Mouse (Mus musculus) MEL (cell line): Measurements from ENCODE around the gene Ski. TPM values are rescaled to one million over a fixed set of nuclear protein-coding genes. Genes with fewer than 3 reads are reported as not detected.

Source experiments
- DNase-seq: peaks from one replicate; pipeline ENCODE4 v3.0.0; 2011; ENCODE audit warnings: low read depth, low spot score
- H3K27ac ChIP-seq: 2 replicates; pipeline ENCODE4 v1.5.1; 2012; ENCODE audit warnings: low read depth, mild to moderate bottlenecking, control low read depth, low read length, moderate library complexity; ENCODE audit not compliant: control insufficient read depth
- H3K27me3 ChIP-seq, 2 experiments: fragments of 150-350 bp in 1 of 2; sonication (generic) in 1 of 2; 2 replicates each; pipeline ENCODE4 v1.6.1; 2012; ENCODE audit warnings: low read length in 2 of 2, mild to moderate bottlenecking in 2 of 2, improper control_type of control experiment in 1 of 2, moderate library complexity in 1 of 2; ENCODE audit not compliant: insufficient read depth in 2 of 2, control insufficient read depth in 1 of 2
- H3K36me3 ChIP-seq, 2 experiments: 2 replicates each; pipeline ENCODE4 v1.6.1; 2012 to 2014; ENCODE audit warnings: low read length in 2 of 2, improper control_type of control experiment in 1 of 2, inconsistent platforms in 1 of 2, mild to moderate bottlenecking in 1 of 2; ENCODE audit not compliant: insufficient read depth in 2 of 2, control insufficient read depth in 1 of 2
- H3K4me1 ChIP-seq, 2 experiments: fragments of 150-350 bp in 1 of 2; sonication (generic) in 1 of 2; 2 replicates each; pipeline ENCODE4 v1.6.1; 2012; ENCODE audit warnings: low read length in 2 of 2, improper control_type of control experiment in 1 of 2, mild to moderate bottlenecking in 1 of 2; ENCODE audit not compliant: insufficient read depth in 2 of 2, control insufficient read depth in 1 of 2
- H3K4me3 ChIP-seq, 2 experiments: fragments of 150-350 bp in 1 of 2; sonication (generic) in 1 of 2; 2 replicates each; pipeline ENCODE4 v1.5.1; 2012; ENCODE audit warnings: low read depth in 2 of 2, low read length in 2 of 2, mild to moderate bottlenecking in 2 of 2, moderate library complexity in 2 of 2, control low read depth in 1 of 2, improper control_type of control experiment in 1 of 2; ENCODE audit not compliant: control insufficient read depth in 1 of 2, insufficient read depth in 1 of 2
- H3K79me2 ChIP-seq: 2 replicates; pipeline ENCODE4 v1.6.1; 2012; ENCODE audit warnings: mild to moderate bottlenecking, low read length, moderate library complexity; ENCODE audit not compliant: control insufficient read depth, poor library complexity, insufficient read depth
- H3K9ac ChIP-seq: 2 replicates; pipeline ENCODE4 v1.6.1; 2012; ENCODE audit warnings: low read depth, mild to moderate bottlenecking, control low read depth, low read length, moderate library complexity; ENCODE audit not compliant: control insufficient read depth, poor library complexity, severe bottlenecking
- H3K9me3 ChIP-seq: fragments of 150-350 bp; sonication (generic); replicated peaks from 2 replicates; pipeline ENCODE4 v1.6.1; 2012; ENCODE audit warnings: mild to moderate bottlenecking, low read length, improper control_type of control experiment, moderate library complexity; ENCODE audit not compliant: insufficient read depth
- CHD2 ChIP-seq: IDR thresholded peaks from 2 replicates; pipeline ENCODE4 v1.6.1; 2011; ENCODE audit warnings: low read length, improper control_type of control experiment
- E2F4 ChIP-seq: IDR thresholded peaks from 2 replicates; pipeline ENCODE4 v1.6.1; 2011; ENCODE audit warnings: low read depth, low read length, improper control_type of control experiment, borderline replicate concordance
- EP300 ChIP-seq, 2 experiments: IDR thresholded peaks; 2 replicates each; pipeline ENCODE4 v1.6.1; 2011; ENCODE audit warnings: improper control_type of control experiment in 2 of 2, low read length in 2 of 2, low read depth in 1 of 2, mild to moderate bottlenecking in 1 of 2
- GATA1 ChIP-seq: IDR thresholded peaks from 2 replicates; pipeline ENCODE4 v1.6.1; 2011; ENCODE audit warnings: low read depth, low read length, improper control_type of control experiment
- JUND ChIP-seq: IDR thresholded peaks from 2 replicates; pipeline ENCODE4 v1.6.1; 2011; ENCODE audit warnings: low read depth, mild to moderate bottlenecking, improper control_type of control experiment, low read length
- MAFK ChIP-seq: IDR thresholded peaks from 2 replicates; pipeline ENCODE4 v1.6.1; 2011; ENCODE audit warnings: low read depth, mild to moderate bottlenecking, low read length, improper control_type of control experiment, borderline replicate concordance
- MAX ChIP-seq: IDR thresholded peaks from 2 replicates; pipeline ENCODE4 v1.6.1; 2011; ENCODE audit warnings: low read length, improper control_type of control experiment
- MYB ChIP-seq: IDR thresholded peaks from 2 replicates; pipeline ENCODE4 v1.6.1; 2011; ENCODE audit warnings: mild to moderate bottlenecking, low read depth, low read length, improper control_type of control experiment
- MYC ChIP-seq: IDR thresholded peaks from 2 replicates; pipeline ENCODE4 v1.6.1; 2011; ENCODE audit warnings: low read depth, mild to moderate bottlenecking, low read length, improper control_type of control experiment, moderate library complexity
- NELFE ChIP-seq: IDR thresholded peaks from 2 replicates; pipeline ENCODE4 v1.6.1; 2011; ENCODE audit warnings: low read depth, low read length, improper control_type of control experiment
- NRF1 ChIP-seq: IDR thresholded peaks from 2 replicates; pipeline ENCODE4 v1.6.1; 2014; ENCODE audit warnings: low read depth, mild to moderate bottlenecking, inconsistent platforms, low read length, improper control_type of control experiment, moderate library complexity; ENCODE audit not compliant: poor library complexity, insufficient read depth, severe bottlenecking
- POLR2A ChIP-seq, 2 experiments: IDR thresholded peaks; 2 replicates each; pipeline ENCODE4 v1.6.1; 2011 to 2012; ENCODE audit warnings: low read length in 2 of 2, mild to moderate bottlenecking in 2 of 2, control low read depth in 1 of 2, improper control_type of control experiment in 1 of 2, low read depth in 1 of 2, moderate library complexity in 1 of 2; ENCODE audit not compliant: control insufficient read depth in 1 of 2, insufficient read depth in 1 of 2, poor library complexity in 1 of 2
- SIN3A ChIP-seq: IDR thresholded peaks from 2 replicates; pipeline ENCODE4 v1.6.1; 2012; ENCODE audit warnings: low read length, improper control_type of control experiment, inconsistent platforms
- TBP ChIP-seq: IDR thresholded peaks from 2 replicates; pipeline ENCODE4 v1.8.0; 2011; ENCODE audit warnings: low read depth, low read length, improper control_type of control experiment
- TCF12 ChIP-seq: IDR thresholded peaks from 2 replicates; pipeline ENCODE4 v1.6.1; 2014; ENCODE audit warnings: low read depth, mild to moderate bottlenecking, inconsistent platforms, low read length, improper control_type of control experiment, moderate library complexity
- UBTF ChIP-seq: IDR thresholded peaks from 2 replicates; pipeline ENCODE4 v1.6.1; 2012; ENCODE audit warnings: low read depth, mild to moderate bottlenecking, inconsistent platforms, low read length, improper control_type of control experiment, moderate library complexity, borderline replicate concordance; ENCODE audit not compliant: insufficient read depth
- USF1 ChIP-seq: IDR thresholded peaks from 2 replicates; pipeline ENCODE4 v1.6.1; 2014; ENCODE audit warnings: low read depth, mild to moderate bottlenecking, inconsistent platforms, low read length, improper control_type of control experiment, moderate library complexity
- USF2 ChIP-seq, 2 experiments: IDR thresholded peaks; 2 replicates each; pipeline ENCODE4 v1.6.1; 2011 to 2012; ENCODE audit warnings: improper control_type of control experiment in 2 of 2, low read length in 2 of 2, borderline replicate concordance in 1 of 2, inconsistent platforms in 1 of 2, low read depth in 1 of 2, mild to moderate bottlenecking in 1 of 2; ENCODE audit not compliant: insufficient read depth in 1 of 2
- ZKSCAN1 ChIP-seq: IDR thresholded peaks from 2 replicates; pipeline ENCODE4 v1.6.1; 2012; ENCODE audit warnings: low read depth, mild to moderate bottlenecking, inconsistent platforms, low read length, improper control_type of control experiment, moderate library complexity
- ZMIZ1 ChIP-seq: IDR thresholded peaks from 2 replicates; pipeline ENCODE4 v1.6.1; 2012; ENCODE audit warnings: low read depth, mild to moderate bottlenecking, inconsistent platforms, low read length, improper control_type of control experiment, moderate library complexity
- ZNF384 ChIP-seq: IDR thresholded peaks from 2 replicates; pipeline ENCODE4 v1.6.1; 2012; ENCODE audit warnings: low read depth, mild to moderate bottlenecking, inconsistent platforms, low read length, improper control_type of control experiment
- polyA plus RNA-seq, 2 experiments: library from polyadenylated mRNA; stranded (reverse) in 1 of 2; unstranded in 1 of 2; fragments of >175 nt in 1 of 2; fragments of >200 nt in 1 of 2; gene quantifications; 2 replicates each; pipeline versions ENCODE4 v1.2.1 to v1.2.4; 2012; ENCODE audit warnings: low replicate concordance in 2 of 2, low read depth in 1 of 2; ENCODE audit not compliant: insufficient read length in 2 of 2, insufficient read depth in 1 of 2, missing spikeins in 1 of 2
- total RNA-seq: library from RNA; depleted of rRNA; stranded (reverse); fragments of 300-350 nt; gene quantifications from 2 replicates; pipeline ENCODE4 v1.2.3, GENCODE M21; 2012

Ski gene
- total and polyA plus RNA-seq, 3 experiments = 6.9 to 16.1 TPM; not detected in 1

DNA sequence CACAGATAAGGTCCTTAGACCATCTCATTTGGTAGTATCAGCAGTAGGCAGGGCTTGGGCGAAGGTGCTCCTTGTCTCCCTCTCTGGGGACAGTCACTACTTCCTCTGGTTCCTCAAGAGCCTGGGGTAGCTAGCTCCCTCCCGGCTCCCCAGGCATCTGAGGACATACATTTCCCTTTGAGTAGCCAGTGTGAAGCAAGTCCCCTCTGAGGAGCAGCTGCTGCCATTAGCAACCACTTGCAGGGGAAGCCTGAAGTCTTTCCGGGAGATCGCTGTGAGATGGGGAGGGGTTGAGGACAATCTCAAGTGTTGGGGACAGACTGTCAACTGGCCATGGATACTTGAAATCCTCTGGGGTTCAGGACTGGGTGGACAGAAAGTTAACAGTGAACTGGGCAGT lies 70.5 kb downstream of the Ski start:
- Histone ChIP-seq H3K36me3 (peaks cover 0 to 5% of the 10 kb centered on the region in 2 experiments; a peak in 2 of 4 replicates), H3K9me3 (no peaks in the 10 kb centered on the region), H3K9ac (no peak overlapping the region), H3K27ac (no peak overlapping the region), H3K4me1 (peaks cover 13 to 24% of the 10 kb centered on the region in 2 experiments), H3K27me3 (no peaks in the 10 kb centered on the region), H3K79me2 (peaks cover 5% of the 10 kb centered on the region; the same call in 1 of the 2 replicates), H3K4me3 (no peak overlapping the region)
- peak; percentile 37 for DNase-seq
- no peak for TF ChIP-seq USF1
- TF ChIP-seq EP300 (IDR thresholded peaks at IDR 0.05; ENCODE audit: low read depth in 1 of 2, low read length in 2 of 2) = no peak
- TF ChIP-seq ZKSCAN1 = no peak
- no peak for TF ChIP-seq MYB
- no peak for TF ChIP-seq NRF1
- TF ChIP-seq GATA1 = no peak
- no peak for TF ChIP-seq SIN3A
- no peak for TF ChIP-seq TCF12
- TF ChIP-seq CHD2 = no peak
- no peak for TF ChIP-seq NELFE
- TF ChIP-seq USF2 (IDR thresholded peaks at IDR 0.05; ENCODE audit: borderline replicate concordance in 1 of 2, insufficient read depth in 1 of 2, low read depth in 1 of 2, low read length in 2 of 2) = no peak
- TF ChIP-seq POLR2A (IDR thresholded peaks at IDR 0.05; ENCODE audit: control insufficient read depth in 1 of 2, insufficient read depth in 1 of 2, low read depth in 1 of 2, low read length in 2 of 2, poor library complexity in 1 of 2) = no peak
- TF ChIP-seq MYC = no peak

DNA sequence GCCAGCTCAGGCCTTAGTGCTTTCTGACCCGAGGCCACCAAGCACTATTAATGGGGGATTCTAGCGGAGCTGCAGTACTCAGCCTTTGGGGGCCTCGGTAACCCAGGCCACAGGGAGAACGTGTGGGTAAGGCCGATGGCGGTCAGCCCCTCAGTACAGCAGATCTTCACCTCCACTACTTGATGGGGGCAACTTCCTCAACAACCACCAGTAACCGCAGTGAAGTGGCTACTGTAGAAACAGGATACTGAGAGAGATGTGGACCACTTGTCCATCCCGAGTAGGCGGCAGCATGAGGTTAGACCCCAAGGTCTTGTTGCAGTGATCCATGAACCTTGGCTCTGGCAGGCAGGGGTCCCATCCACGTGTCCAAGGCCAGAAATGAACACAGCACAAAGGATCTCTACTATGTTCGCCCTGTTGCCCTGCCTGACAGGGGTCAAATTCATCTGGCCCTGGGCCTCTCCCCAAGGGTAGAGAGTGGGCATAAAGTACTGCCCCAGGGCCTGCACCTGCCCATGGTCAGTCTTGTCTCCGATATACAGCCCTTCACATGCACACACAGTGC lies 71.1 kb downstream of the Ski start:
- H3K4me3 ChIP-seq = peak overlapping the region; percentile 59 to 72
- peak; percentile 31 for DNase-seq
- H3K27me3 ChIP-seq = no peaks in the 10 kb centered on the region
- peaks cover 5% of the 10 kb centered on the region; the same call in 1 of the 2 replicates for H3K79me2 ChIP-seq
- H3K9ac ChIP-seq = peak overlapping the region; percentile 83
- TF ChIP-seq MYB = no peak
- no peak for TF ChIP-seq ZNF384
- TF ChIP-seq MAX = no peak
- no peak for TF ChIP-seq ZMIZ1
- TF ChIP-seq USF2 (IDR thresholded peaks at IDR 0.05; ENCODE audit: borderline replicate concordance in 1 of 2, insufficient read depth in 1 of 2, low read depth in 1 of 2, low read length in 2 of 2) = no peak
- TF ChIP-seq E2F4 = no peak
- TF ChIP-seq MAFK = no peak
- no peak for TF ChIP-seq JUND
- TF ChIP-seq TCF12 = no peak
- TF ChIP-seq USF1 = no peak
- no peak for TF ChIP-seq MYC
- TF ChIP-seq TBP = no peak
- no peak for TF ChIP-seq UBTF
- peaks cover 13 to 24% of the 10 kb centered on the region in 2 experiments for H3K4me1 ChIP-seq
- no peaks in the 10 kb centered on the region for H3K9me3 ChIP-seq
- no peak overlapping the region for H3K27ac ChIP-seq
- H3K36me3 ChIP-seq = peaks cover 0 to 5% of the 10 kb centered on the region in 2 experiments; a peak in 2 of 4 replicates
